Mouse (Mus musculus) heart, postnatal 25 days (tissue): ENCODE results near the gene Cdca8. TPM values are rescaled to one million over a fixed set of nuclear protein-coding genes. Genes with fewer than 3 reads are reported as not detected.

ENCODE experiments used
- DNase-seq: peaks from one replicate; pipeline ENCODE4 v3.0.0; 2022; ENCODE audit warnings: low spot score
- intact Hi-C: fragments of 180-260 bp; cut with DNase I; formaldehyde crosslinking; loops from one replicate; pipeline ENCODE4 v1.15.1; 2025
- total RNA-seq, 2 experiments: library from RNA; stranded (reverse); gene quantifications; 2 replicates each; pipeline ENCODE4 v1.2.3; 2021

The Cdca8 gene
- total RNA-seq, 2 experiments from 2014 or later = 0.88 to 1.4 TPM

- no peak for DNase-seq
- intact Hi-C loops = no loop called here
Measured at GRCm38 (mm10) chr4:124888702-124889101, 50.4 kb downstream of the Cdca8 start.

GRCm38 (mm10) chr4:124882151-124882729, 56.9 kb downstream of the Cdca8 start:
- intact Hi-C loops = no loop called here
- no peak for DNase-seq

GRCm38 (mm10) chr4:124881341-124881908, 57.7 kb downstream of the Cdca8 start:
- no peak for DNase-seq
- intact Hi-C loops = no loop called here

- DNase-seq = no peak
- intact Hi-C loops = no loop called here
Measured at GRCm38 (mm10) chr4:124880599-124880998, 58.5 kb downstream of the Cdca8 start, which contains the start of gene Epha10. Gene Epha10, plus strand, starts transcription at chr4:124880899.

- intact Hi-C loops = no loop called here
- no peak for DNase-seq
Measured at GRCm38 (mm10) chr4:124872719-124873118, 66.4 kb downstream of the Cdca8 start.

Other genes with a start within 250 kb of the Cdca8 start
- 10 to 100 TPM; 10.8 to 13.2 TPM for gene Utp11, start 245.7 kb downstream of the Cdca8 start, total RNA-seq
- 10 to 100 TPM; 12.7 to 14.2 TPM for gene Fhl3, start 238.6 kb downstream of the Cdca8 start, total RNA-seq
- 10 to 100 TPM; 18.4 to 18.6 TPM for gene Sf3a3, start 224.5 kb downstream of the Cdca8 start, total RNA-seq
- 10 to 100 TPM; 10.1 to 10.4 TPM for gene Inpp5b, start 197.5 kb downstream of the Cdca8 start, total RNA-seq
- gene Mtf1, start 137.2 kb downstream of the Cdca8 start, total RNA-seq = 10 to 100 TPM; 13.7 to 16.5 TPM
- gene Yrdc, start 88.6 kb downstream of the Cdca8 start, total RNA-seq = 10 to 100 TPM; 16.1 to 16.6 TPM
- gene 1110065P20Rik, start 88.1 kb downstream of the Cdca8 start, total RNA-seq = 10 to 100 TPM; 21.8 to 23.8 TPM
- gene Maneal, start 77.1 kb downstream of the Cdca8 start, total RNA-seq = under 1 TPM; 0.08 to 0.29 TPM
- gene Epha10, start 58.4 kb downstream of the Cdca8 start, total RNA-seq = not detected
- 1 to 10 TPM; 7.4 to 7.9 TPM for gene 9930104L06Rik, start 2.3 kb downstream of the Cdca8 start, total RNA-seq
- gene Rspo1, start 47.1 kb upstream of the Cdca8 start, total RNA-seq = 1 to 10 TPM; 3.1 to 3.6 TPM
- 10 to 100 TPM; 25.9 to 27.0 TPM for gene Gnl2, start 77.3 kb upstream of the Cdca8 start, total RNA-seq
- not detected for gene Dnali1, start 126.4 kb upstream of the Cdca8 start, total RNA-seq
- gene Snip1, start 127.4 kb upstream of the Cdca8 start, total RNA-seq = 1 to 10 TPM; 7.6 to 8.8 TPM
- 10 to 100 TPM; 21.1 to 22.0 TPM for gene Meaf6, start 145.8 kb upstream of the Cdca8 start, total RNA-seq
- 1 to 10 TPM; 3.5 to 4.1 TPM for gene Zc3h12a, start 188.5 kb upstream of the Cdca8 start, total RNA-seq